Mouse (Mus musculus): ENCODE measurements around the gene Gpatch2l.
A peak's percentile ranks its signal among the peaks of the same experiment; 100 is the strongest.

Gene Gpatch2l

DNA sequence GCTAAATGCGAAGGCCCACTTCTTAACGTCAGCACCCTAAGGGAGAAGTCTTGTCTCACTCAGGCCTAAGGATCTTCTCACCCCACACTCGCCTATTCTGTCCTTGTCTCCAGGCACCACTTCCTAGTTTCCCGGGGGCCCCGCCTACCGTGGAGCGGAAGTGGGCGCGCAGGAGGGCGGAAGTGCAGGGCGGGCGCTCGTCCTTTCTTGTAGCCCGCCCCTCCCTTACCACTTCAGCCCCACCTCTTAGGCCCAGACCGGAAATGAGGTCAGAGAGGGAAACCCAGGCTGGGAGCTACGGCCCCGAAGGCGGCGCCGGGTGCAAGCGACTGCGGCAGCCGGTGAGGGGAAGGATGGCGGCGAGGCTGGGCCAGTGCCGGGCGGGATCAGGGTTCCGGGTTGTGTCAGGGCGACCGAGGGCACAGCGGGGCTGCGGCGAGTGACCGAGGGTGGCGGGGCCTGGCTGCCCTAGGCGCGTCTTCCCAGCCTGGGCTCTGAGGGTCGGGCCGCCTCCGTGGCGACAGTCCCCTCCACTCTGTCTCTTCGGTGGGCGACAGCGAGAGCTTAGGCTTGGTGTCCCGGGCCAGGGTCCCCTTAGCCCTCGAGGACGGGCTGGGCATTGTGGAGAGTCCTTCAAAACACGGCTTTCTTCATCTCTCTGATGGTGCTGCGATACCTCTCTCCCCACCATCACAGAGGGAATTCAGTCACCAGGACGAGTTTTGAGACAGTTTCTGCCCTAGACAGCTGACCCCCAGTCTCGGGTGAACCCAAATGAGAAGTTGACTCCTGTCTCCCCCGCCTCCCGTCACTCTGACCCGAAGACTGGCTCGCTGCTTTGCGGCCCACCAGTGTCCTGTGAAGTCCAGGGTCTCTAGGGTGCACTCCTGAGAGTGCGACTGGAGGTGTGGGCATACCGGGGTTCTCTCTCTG is at the start of gene Gpatch2l:
Gene Gpatch2l (plus strand): TSS at position 255 of the 933 bp plus-strand sequence.
- DNase-seq (ENCODE audit: low spot score), result peak; percentile 92

GRCm38 (mm10) chr12:86192036-86192449 is 49.6 kb upstream of the Gpatch2l start:
- no peak for DNase-seq (ENCODE audit: low spot score)

DNA sequence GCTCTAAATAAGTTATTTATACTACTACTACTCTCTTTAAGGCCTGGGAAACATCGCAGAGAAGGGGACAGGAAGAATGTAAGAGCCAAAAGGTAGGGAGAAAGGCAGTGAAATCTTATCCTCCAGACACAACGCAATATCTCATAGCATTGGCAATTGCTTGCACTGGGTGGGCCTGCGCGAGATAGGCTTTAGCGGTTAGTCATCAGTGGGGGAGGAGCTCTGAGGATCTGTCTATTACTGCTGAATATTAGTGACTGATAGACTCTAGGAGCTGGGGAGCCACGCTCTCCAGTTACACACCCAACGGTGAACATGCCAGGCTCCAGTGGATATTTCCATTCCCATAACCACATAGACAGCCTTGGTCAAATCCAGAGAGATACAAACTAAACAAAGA is 44.7 kb upstream of the Gpatch2l start:
- no peak for DNase-seq (ENCODE audit: low spot score)

GRCm38 (mm10) chr12:86203443-86204057 is 38.1 kb upstream of the Gpatch2l start:
- DNase-seq (ENCODE audit: low spot score), result no peak

DNA sequence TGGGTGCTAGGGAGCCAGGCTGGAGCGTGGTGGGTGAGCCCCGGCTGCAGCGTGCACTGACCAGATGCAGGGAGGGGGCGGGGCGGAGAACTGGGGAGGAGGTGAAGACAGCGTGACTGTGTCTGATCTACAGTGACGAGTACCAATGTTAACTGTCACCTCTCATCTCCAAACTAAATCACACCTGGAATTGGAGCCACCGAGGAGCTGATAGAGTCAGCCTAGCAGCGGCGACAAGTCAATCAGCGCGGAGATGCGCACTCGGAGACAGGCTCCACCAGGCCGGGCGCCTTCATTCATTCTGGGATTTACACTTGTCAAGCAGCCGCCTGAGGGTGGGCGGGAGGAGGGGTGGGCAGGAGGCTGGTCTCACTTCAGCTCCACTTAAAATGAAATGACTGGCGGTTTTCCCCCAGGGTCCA is 30.5 kb upstream of the Gpatch2l start:
- DNase-seq (ENCODE audit: low spot score), result no peak

GRCm38 (mm10) chr12:86212693-86213470 is 28.8 kb upstream of the Gpatch2l start:
- DNase-seq (ENCODE audit: low spot score), result no peak

DNA sequence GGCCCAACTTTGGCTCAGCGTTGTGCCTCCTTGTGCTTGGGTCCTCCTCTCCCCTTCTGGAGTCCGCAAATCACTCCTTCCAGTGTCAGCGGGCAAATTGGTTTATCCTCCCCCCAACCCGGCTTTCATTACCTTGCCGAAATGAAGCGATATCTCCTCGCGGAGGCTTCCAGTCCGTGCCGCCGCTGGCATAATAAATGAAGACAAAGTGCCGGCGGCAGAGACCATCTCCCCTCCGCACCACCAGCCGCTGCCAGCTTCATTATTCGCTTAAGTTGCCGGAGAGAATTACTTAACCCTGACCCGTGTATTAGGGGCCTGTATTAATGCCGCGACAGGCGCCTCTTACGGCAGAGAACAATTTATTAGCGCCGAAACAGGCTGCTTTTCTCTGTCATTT is 27.5 kb upstream of the Gpatch2l start:
- DNase-seq (ENCODE audit: low spot score), result no peak

- DNase-seq (ENCODE audit: low spot score), result no peak
These were observed 24.8 kb upstream of the Gpatch2l start for GRCm38 (mm10) chr12:86216687-86217421.

DNA sequence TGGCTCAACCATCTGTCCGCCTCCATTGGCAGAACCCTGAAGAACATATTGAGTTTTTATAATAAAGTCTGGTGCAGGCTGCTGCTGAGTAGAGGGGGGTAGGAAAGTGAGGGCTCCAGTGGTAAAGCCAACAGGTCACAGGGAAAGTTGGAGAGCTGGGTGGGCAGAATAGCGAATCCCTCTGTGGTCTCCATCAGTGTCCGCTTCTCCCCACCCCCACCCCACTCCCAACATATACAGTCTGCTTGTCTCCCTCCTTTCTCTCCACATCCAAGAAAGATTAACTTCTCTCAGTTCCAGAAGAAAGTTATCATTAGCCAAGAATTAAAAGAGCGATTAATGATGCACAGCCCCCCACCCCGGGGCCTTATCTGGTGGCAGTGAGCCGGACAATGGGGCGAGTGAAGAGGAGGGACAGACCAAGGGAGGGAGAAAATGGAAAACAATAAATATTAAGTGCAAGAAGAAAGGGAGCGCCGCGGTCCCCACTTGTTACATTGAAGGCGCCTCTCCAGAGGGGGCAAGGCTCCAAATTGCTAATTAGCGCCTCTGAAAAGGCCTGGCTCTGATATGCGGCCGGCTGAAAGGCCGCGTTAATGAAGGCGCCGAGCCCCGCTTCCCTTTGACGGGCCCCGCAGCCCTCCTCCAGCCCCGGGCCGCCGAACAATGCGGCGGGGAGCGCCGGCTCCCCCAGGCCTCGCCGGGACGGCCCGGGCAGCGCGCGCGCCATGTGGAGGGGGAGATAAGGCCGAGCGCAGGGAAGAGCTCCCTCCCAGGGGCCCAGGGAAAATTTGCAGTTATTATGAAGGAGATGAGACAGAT is 21.2 kb upstream of the Gpatch2l start:
- no peak for DNase-seq (ENCODE audit: low spot score)

- DNase-seq (ENCODE audit: low spot score), result no peak
These were observed 20.5 kb upstream of the Gpatch2l start for GRCm38 (mm10) chr12:86221074-86221703.

GRCm38 (mm10) chr12:86234295-86234694 is 7.4 kb upstream of the Gpatch2l start:
- no peak for DNase-seq (ENCODE audit: low spot score)

GRCm38 (mm10) chr12:86238736-86239135 is 2.9 kb upstream of the Gpatch2l start:
- DNase-seq (ENCODE audit: low spot score), result no peak

GRCm38 (mm10) chr12:86242563-86242962 is 905 bp downstream of the Gpatch2l start:
- no peak for DNase-seq (ENCODE audit: low spot score)

- no peak for DNase-seq (ENCODE audit: low spot score)
These were observed 2.3 kb downstream of the Gpatch2l start for GRCm38 (mm10) chr12:86243936-86244335.

- no peak for DNase-seq (ENCODE audit: low spot score)
These were observed 8.5 kb downstream of the Gpatch2l start for GRCm38 (mm10) chr12:86250183-86250582.

GRCm38 (mm10) chr12:86254910-86255309 is 13.3 kb downstream of the Gpatch2l start:
- no peak for DNase-seq (ENCODE audit: low spot score)

DNA sequence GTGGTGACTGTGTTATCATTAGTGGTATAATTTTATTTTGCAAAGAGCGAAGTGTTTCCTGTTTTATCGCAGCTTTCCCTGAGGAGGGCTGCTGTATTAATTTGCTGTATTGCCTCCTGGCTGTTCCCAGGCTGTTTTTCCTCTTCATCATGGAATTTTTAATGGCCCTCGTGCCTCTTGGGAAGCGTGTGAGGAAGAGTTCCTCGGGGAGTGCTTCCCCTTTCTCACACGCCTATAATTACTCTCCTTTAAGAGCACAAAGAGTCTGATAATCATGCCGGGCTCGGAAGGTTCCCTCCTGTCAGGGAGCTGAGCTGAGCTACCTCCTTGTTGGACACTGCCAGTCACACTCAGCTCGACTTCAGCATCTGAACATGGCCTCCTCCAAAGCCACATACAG is 30.0 kb downstream of the Gpatch2l start:
- DNase-seq (ENCODE audit: low spot score), result no peak

GRCm38 (mm10) chr12:86274246-86274645 is 32.6 kb downstream of the Gpatch2l start:
- DNase-seq (ENCODE audit: low spot score), result no peak

DNA sequence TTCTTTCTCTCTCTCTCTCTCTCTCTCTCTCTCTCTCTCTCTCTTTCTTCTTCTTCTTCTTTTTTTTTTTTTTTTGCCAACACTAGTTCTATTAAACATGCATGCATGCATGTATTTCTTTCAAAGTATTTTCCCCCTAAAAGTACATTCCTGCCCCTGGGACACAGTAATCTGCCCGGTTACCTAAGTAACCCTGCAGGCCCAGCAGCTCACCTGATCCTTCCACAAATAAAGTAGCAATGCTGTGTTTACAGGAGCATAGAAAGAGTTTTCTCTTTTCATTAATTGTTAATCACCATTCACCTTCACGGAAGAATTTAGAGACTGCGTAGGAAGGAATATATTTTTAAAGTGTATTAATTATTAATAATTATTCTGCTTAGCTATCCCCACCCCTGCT is 34.1 kb downstream of the Gpatch2l start:
- DNase-seq (ENCODE audit: low spot score), result no peak

DNA sequence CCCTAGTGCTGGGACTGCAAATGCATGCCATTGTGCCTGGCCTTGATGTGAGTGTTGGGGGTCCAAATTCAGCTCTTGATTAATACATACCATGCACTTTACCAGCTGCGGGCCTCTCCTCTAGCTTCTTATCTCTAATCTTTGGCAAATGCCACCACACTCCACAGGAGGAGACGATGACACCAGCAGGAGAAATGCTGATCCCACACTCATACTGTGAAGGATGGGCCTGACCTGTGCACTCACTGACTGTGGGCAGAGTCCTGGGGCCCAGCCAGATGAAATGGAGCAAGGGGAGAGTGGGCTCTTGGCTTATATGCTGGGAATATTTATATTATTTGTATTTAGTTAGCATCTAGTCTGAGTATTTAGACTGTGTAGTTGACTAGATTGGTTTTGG is 34.8 kb downstream of the Gpatch2l start:
- DNase-seq (ENCODE audit: low spot score), result no peak

Measured in left cerebral cortex, adult 11 months (tissue).